8 mouse cellular contexts compared by ENCODE assay signal in genomic region chr3:28780994-28781393, GRCm38 (mm10). TPM values are rescaled to one million over a fixed set of nuclear protein-coding genes. Genes with fewer than 3 reads are reported as not detected.
A peak's percentile ranks its signal among the peaks of the same experiment; 100 is the strongest.
DNase-seq lines count a peak whose midpoint lies in the region; TF ChIP-seq lines count a peak whose summit lies in the region.

Gene Eif5a2 (plus strand): TSS chr3:28781276.

- peak within 1 kb of the TSS; percentile 57 for H3K27ac ChIP-seq in left cerebral cortex, adult 2 months
- H3K27ac ChIP-seq in macrophage, result no peak within 1 kb of the TSS

- intact Hi-C loops in left cerebral cortex, adult 2 months (cut with DNase I), result loop anchor here (1.0 kb wide), 1 partner anchor 25 kb away; no protein-coding TSS in a partner anchor

- DNase-seq in adrenal gland, adult (ENCODE audit: inconsistent age in 2 of 2, low spot score in 1 of 2), result peak; percentile 92 to 96
- peak; percentile 96 for DNase-seq in embryo, embryonic 10 days (ENCODE audit: low spot score)
- DNase-seq in gastrocnemius, postnatal 10 days, result peak; percentile 93
- peak; percentile 39 for DNase-seq in hindlimb bud, embryonic 11.5 days (ENCODE audit: extremely low spot score, low read depth, low spot score)
- peak; percentile 91 to 93 for DNase-seq in left cerebral cortex, adult 2 months (ENCODE audit: extremely low spot score in 1 of 2, low spot score in 2 of 2)
- DNase-seq in retina, postnatal 7 days (ENCODE audit: low read depth, low spot score), result peak; percentile 92
- DNase-seq in urinary bladder, adult 18-20 months (ENCODE audit: low spot score in 2 of 2), result peak; percentile 86 to 88

- H3K79me2 ChIP-seq in macrophage (ENCODE audit: inconsistent target), result no peaks in the 10 kb centered on the region

- H3K4me3 ChIP-seq in left cerebral cortex, adult 2 months, result peak within 1 kb of the TSS; percentile 88
- H3K4me3 ChIP-seq in macrophage (ENCODE audit: inconsistent target), result peak within 1 kb of the TSS; percentile 10; the same call in 1 of the 2 replicates

- TF ChIP-seq CTCF in left cerebral cortex, adult 2 months (IDR thresholded peaks at IDR 0.05), result no peak

- WGBS in macrophage (ENCODE audit: missing documents), result 3% methylated on average over 39 of the region's 46 CpGs

- H3K36me3 ChIP-seq in macrophage (ENCODE audit: inconsistent target), result no peaks in the 10 kb centered on the region

RNA-seq across cellular contexts. Expression of gene Eif5a2, which starts in this region (rescaled TPM):
- total RNA-seq in gastrocnemius, postnatal 10 days (2021), result 1 to 10 TPM; 2.1 to 2.8 TPM
- 10 to 100 TPM; 32.8 to 36.7 TPM for total RNA-seq in left cerebral cortex, adult 2 months (2021)
- total RNA-seq in macrophage (2018; cell fraction: chromatin; rRNA removed), result 1 to 10 TPM in 11 of 26 experiments, under 1 TPM in 13, not detected in 2; 0.12 to 2.6 (median 0.91) TPM
- total RNA-seq in macrophage (2018; cell fraction: cytosol; rRNA removed), result 1 to 10 TPM; 3.1 to 7.2 (median 4.9) TPM
- total RNA-seq in macrophage (2018; cell fraction: nucleus; rRNA removed), result 1 to 10 TPM in 22 of 26 experiments, under 1 TPM in 4; 0.79 to 6.0 (median 1.9) TPM
- polyA plus RNA-seq in macrophage (2018), result 3.0 to 5.4 TPM (median 4.2 TPM) in 3 replicates

Comparison
In these comparisons a context has a peak if more than half of its experiments do, and no peak if none do; other contexts are left out.
1. RNA of gene Eif5a2 (total RNA-seq): 32.8 to 36.7 TPM in left cerebral cortex, adult 2 months; 2.1 to 2.8 TPM in gastrocnemius, postnatal 10 days; every median in the first group is over 4 times any median in the second.
2. DNase-seq: peak in every context shown above with its lines; median percentile 96 in embryo, embryonic 10 days; 94 in adrenal gland, adult; 93 in gastrocnemius, postnatal 10 days; 92 in left cerebral cortex, adult 2 months; 92 in retina, postnatal 7 days; 87 in urinary bladder, adult 18-20 months; 39 in hindlimb bud, embryonic 11.5 days.